ENCODE assay signal across 25 mouse cellular contexts in genomic region chr9:29267663-29268062, GRCm38 (mm10).
DNase-seq lines count a peak whose midpoint lies in the region; ATAC-seq and TF ChIP-seq lines count a peak whose summit lies in the region.
"Had no signal": no experiment of that assay in that cellular context is flagged by ENCODE, and none has a peak within 500 bp of the region (broad histone marks: within the 10 kb centered on the region; RNA-seq: fewer than 3 reads in every experiment).

No protein-coding gene starts in this region.

- H3K27me3 ChIP-seq in heart, embryonic 12.5 days (replicated peaks): no peaks in the 10 kb centered on the region
- no peaks in the 10 kb centered on the region for H3K27me3 ChIP-seq in midbrain, embryonic 11.5 days (ENCODE audit: control insufficient read depth, insufficient read depth, low read length)
- H3K27me3 ChIP-seq in midbrain, postnatal 0 days (ENCODE audit: insufficient read depth, low read length): no peaks in the 10 kb centered on the region
- H3K27me3 ChIP-seq: liver, embryonic 12.5 days; midbrain, embryonic 12.5 days had no signal

- no peak for TF ChIP-seq POLR2A in olfactory bulb, adult 2 months (IDR thresholded peaks at IDR 0.05; ENCODE audit: insufficient read depth, low read depth, low read length)

- peak overlapping the region; percentile 30; the same call in 1 of the 2 replicates for H3K4me2 ChIP-seq in heart, embryonic 12.5 days
- H3K4me2 ChIP-seq in midbrain, embryonic 11.5 days: no peak overlapping the region
- H3K4me2 ChIP-seq in midbrain, postnatal 0 days (ENCODE audit: low read depth, low read length, poor library complexity, severe bottlenecking): no peak overlapping the region
- H3K4me2 ChIP-seq: limb, embryonic 13.5 days; liver, embryonic 12.5 days; midbrain, embryonic 12.5 days had no signal

- H3K27ac ChIP-seq in heart, embryonic 12.5 days (ENCODE audit: poor library complexity, severe bottlenecking): no peak overlapping the region
- no peak overlapping the region for H3K27ac ChIP-seq in midbrain, embryonic 11.5 days (ENCODE audit: low read depth, low read length)
- no peak overlapping the region for H3K27ac ChIP-seq in midbrain, postnatal 0 days (ENCODE audit: low read depth, low read length)
- H3K27ac ChIP-seq in olfactory bulb, adult 2 months (ENCODE audit: insufficient read depth, low read depth, low read length): 0 out of 2 replicates have a peak overlapping the region, but pooled peaks have one; percentile 40
- H3K27ac ChIP-seq: heart, adult 2 months; limb, embryonic 13.5 days; liver, embryonic 12.5 days; stomach, postnatal 0 days had no signal

- peak; percentile 19 for DNase-seq in embryo, embryonic 10 days (ENCODE audit: low spot score)
- no peak for DNase-seq in embryo, embryonic 10.5 days (ENCODE audit: low spot score)
- DNase-seq in heart, postnatal 10 days: no peak
- DNase-seq in midbrain, embryonic 11.5 days (ENCODE audit: low spot score, missing footprints): peak; percentile 67
- DNase-seq in midbrain, postnatal 0 days (ENCODE audit: low spot score): no peak
- no peak for DNase-seq in adrenal gland, postnatal 4 days (ENCODE audit: low spot score in 2 of 2)
- DNase-seq: adrenal gland, postnatal 10 days; cerebellum, adult 9-11 months; forebrain, postnatal 0 days; gastrocnemius, postnatal 25 days; heart, adult 2 months; heart, postnatal 14 days; kidney, adult 18-20 months; layer of hippocampus, adult 9-11 months; lung, adult 18-20 months; lung, postnatal 10 days; right cerebral cortex, postnatal 14 days; thymus, adult 2 months had no signal

- H3K4me1 ChIP-seq in heart, embryonic 12.5 days (replicated peaks): peaks cover 43% of the 10 kb centered on the region
- H3K4me1 ChIP-seq in midbrain, embryonic 11.5 days (ENCODE audit: control insufficient read depth, insufficient read depth, low read length): no peaks in the 10 kb centered on the region
- H3K4me1 ChIP-seq in midbrain, postnatal 0 days (ENCODE audit: insufficient read depth, low read length): peaks cover 11% of the 10 kb centered on the region; the same call in 1 of the 2 replicates
- H3K4me1 ChIP-seq in olfactory bulb, adult 2 months (ENCODE audit: control insufficient read depth, insufficient read depth, low read length): peaks cover 14% of the 10 kb centered on the region
- H3K4me1 ChIP-seq: limb, embryonic 13.5 days; liver, embryonic 12.5 days had no signal

- H3K4me3 ChIP-seq in heart, embryonic 12.5 days: no peak overlapping the region
- no peak overlapping the region for H3K4me3 ChIP-seq in midbrain, embryonic 11.5 days (ENCODE audit: low read depth, low read length)
- H3K4me3 ChIP-seq in midbrain, postnatal 0 days (ENCODE audit: low read depth, low read length): no peak overlapping the region
- no peak overlapping the region for H3K4me3 ChIP-seq in olfactory bulb, adult 2 months (ENCODE audit: insufficient read depth, low read depth, low read length)
- H3K4me3 ChIP-seq: heart, adult 2 months; limb, embryonic 13.5 days; liver, embryonic 12.5 days; midbrain, embryonic 12.5 days had no signal

- H3K9ac ChIP-seq in heart, embryonic 12.5 days: no peak overlapping the region
- H3K9ac ChIP-seq in midbrain, embryonic 11.5 days (ENCODE audit: low read length): no peak overlapping the region
- H3K9ac ChIP-seq in midbrain, postnatal 0 days (replicated peaks; ENCODE audit: low read length, poor library complexity, severe bottlenecking): no peak overlapping the region
- H3K9ac ChIP-seq: forebrain, postnatal 0 days; limb, embryonic 13.5 days; liver, embryonic 12.5 days; midbrain, embryonic 12.5 days had no signal

- 11% methylated on average over 3 of the region's 3 CpGs for WGBS in heart, embryonic 12.5 days
- 65% methylated on average over 3 of the region's 3 CpGs for WGBS in midbrain, embryonic 11.5 days
- 34% methylated on average over 3 of the region's 3 CpGs for WGBS in midbrain, postnatal 0 days
- 75% methylated on average over 3 of the region's 3 CpGs for WGBS in olfactory bulb, adult 2 months

- no peaks in the 10 kb centered on the region for H3K9me3 ChIP-seq in heart, embryonic 12.5 days (replicated peaks)
- H3K9me3 ChIP-seq in midbrain, embryonic 11.5 days (ENCODE audit: control insufficient read depth, low read length): no peaks in the 10 kb centered on the region
- H3K9me3 ChIP-seq in midbrain, postnatal 0 days (ENCODE audit: low read length): no peaks in the 10 kb centered on the region
- H3K9me3 ChIP-seq: limb, embryonic 13.5 days; liver, embryonic 12.5 days; midbrain, embryonic 12.5 days had no signal

- no peak for ATAC-seq in heart, embryonic 12.5 days (ENCODE audit: insufficient number of reproducible peaks, low FRiP score)
- no peak for ATAC-seq in midbrain, embryonic 11.5 days (ENCODE audit: low FRiP score)
- ATAC-seq in midbrain, postnatal 0 days (ENCODE audit: low FRiP score): no peak
- ATAC-seq: inflammation-experienced regulatory T-cells, adult 6 months; liver, embryonic 12.5 days had no signal

- intact Hi-C loops in heart, postnatal 10 days (cut with DNase I): no loop called here

- H3K36me3 ChIP-seq in heart, embryonic 12.5 days: no peaks in the 10 kb centered on the region
- H3K36me3 ChIP-seq in midbrain, embryonic 11.5 days (ENCODE audit: control insufficient read depth, insufficient read depth, low read length): no peaks in the 10 kb centered on the region
- H3K36me3 ChIP-seq in midbrain, postnatal 0 days (ENCODE audit: insufficient read depth, low read length): no peaks in the 10 kb centered on the region
- H3K36me3 ChIP-seq: limb, embryonic 13.5 days; liver, embryonic 12.5 days; midbrain, embryonic 12.5 days had no signal

- no peak for TF ChIP-seq CTCF in midbrain, postnatal 0 days (IDR thresholded peaks at IDR 0.05)
- no peak for TF ChIP-seq CTCF in olfactory bulb, adult 2 months (IDR thresholded peaks at IDR 0.05; ENCODE audit: insufficient read depth, low read depth, low read length)

Comparison
In these comparisons a context has a peak if more than half of its experiments do, and no peak if none do; other contexts are left out.
1. DNase-seq: peak in embryo, embryonic 10 days (single experiment) and midbrain, embryonic 11.5 days (single experiment); none in embryo, embryonic 10.5 days (single experiment), heart, postnatal 10 days (0 of 2), midbrain, postnatal 0 days (single experiment) and adrenal gland, postnatal 4 days (0 of 2).